Mouse (Mus musculus): ENCODE measurements around the gene Zfp942.
"Not testable (repeated sequence)": the region's sequence is repeated elsewhere in the genome, so short reads cannot be mapped to it uniquely, and the experiment has no call there.

Gene Zfp942

DNA sequence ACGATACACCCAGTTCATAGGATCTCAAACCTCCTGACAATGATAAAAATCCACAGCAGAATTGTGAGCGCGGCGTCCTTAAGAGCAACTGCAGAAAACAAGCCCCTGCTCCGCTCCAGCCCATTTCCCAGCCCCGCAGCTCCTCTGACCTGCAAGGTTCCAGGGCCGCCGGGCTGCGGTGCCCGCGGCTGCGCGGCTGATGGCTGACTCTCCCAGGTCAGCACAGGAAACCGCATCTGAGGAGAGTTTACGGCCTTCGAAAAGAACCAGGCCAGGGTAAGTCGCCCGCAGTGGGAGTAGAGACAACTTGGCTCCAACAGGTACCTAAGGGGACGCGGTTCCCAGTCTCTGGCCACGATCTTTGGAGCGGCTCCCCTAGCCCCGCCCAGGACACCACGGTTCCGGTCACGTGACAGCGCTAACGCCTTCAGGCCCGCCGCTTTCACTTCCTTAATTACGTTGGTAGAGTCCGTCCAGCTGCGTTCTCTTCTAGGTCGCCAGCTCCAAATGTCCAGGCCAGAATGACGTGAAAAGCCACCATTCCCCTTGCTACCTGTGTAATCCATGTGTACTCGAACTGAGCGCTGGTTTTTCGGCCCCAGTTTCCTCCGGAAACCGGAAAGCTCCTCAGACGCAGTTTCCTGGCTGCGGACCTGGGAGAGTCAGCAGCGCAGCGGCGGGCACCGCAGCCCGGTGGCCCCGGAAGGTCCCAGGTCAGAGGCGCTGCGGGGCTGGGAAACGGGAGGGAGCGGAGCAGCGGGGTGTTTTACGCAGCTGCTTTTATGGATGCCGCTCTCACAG lies at the start of gene Zfp942, which contains the start of gene Zfp943:
Gene Zfp942, minus strand, starts transcription at position 358 of the 801 bp plus-strand sequence.
Gene Zfp943, plus strand, starts transcription at position 446 of the 801 bp plus-strand sequence.
- in situ Hi-C loops (cut with MboI, MseI): loop anchor here (10.0 kb wide), 3 partner anchors 402 to 1592 kb away; partner anchors contain the start of genes Zfp758 (in 1 of the 2), Zfp944 (in 1 of the 2) and Zfp946 (in 1 of the 2)

DNA sequence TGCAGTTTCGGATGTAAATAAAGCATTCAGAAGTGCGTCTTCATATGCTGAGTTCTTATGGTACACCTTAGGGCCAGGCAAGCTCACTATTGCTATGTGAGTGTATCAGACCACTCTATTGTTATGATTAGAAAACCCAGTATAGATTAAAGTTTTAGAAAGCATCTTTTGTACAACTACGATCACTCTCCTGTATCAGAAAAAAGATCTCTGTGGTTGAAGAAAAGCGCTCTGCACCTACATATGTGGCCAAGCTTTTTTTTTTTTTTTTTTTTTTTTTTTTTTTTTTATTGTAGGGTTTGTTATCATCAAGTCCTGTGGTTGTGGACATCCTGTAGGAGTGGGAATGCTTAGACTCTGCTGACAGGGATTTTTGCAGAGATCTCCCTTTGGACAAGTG lies 1.0 kb upstream of the Zfp942 start:
- in situ Hi-C loops (cut with MboI, MseI): loop anchor here (10.0 kb wide), 3 partner anchors 401 to 1591 kb away; partner anchors contain the start of genes Zfp758 (in 1 of the 2), Zfp944 (in 1 of the 2) and Zfp946 (in 1 of the 2)

DNA sequence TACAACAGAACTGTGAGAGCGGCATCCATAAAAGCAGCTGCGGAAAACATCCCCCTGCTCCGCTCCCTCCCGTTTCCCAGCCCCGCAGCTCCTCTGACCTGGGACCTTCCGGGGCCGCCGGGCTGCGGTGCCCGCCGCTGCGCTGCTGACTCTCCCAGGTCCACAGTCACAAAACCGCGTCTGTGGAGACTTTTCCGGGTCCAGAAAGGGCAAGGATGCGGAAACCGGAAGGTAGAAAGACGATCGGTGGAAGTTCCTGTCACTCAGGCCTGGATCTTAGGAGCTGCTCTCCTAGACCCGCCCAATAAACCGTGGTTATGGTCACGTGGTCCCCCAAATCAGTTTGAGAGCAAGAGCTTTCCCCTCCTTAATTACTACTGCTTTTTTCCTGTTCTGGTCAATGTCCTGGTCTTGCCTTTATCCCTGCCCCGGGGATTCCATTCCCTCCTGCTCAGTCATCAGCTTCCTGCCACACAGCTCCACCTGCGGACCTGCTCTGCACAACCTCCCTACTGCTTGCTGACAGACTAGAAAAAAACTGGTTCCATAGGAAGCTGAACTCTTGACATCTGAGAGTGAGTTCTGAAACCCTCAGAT lies 52.7 kb downstream of the Zfp942 start, which contains the start of gene Zfp995:
Gene Zfp995, minus strand, starts transcription at position 471 of the 597 bp plus-strand sequence.
- in situ Hi-C loops (cut with MboI, MseI): not testable (repeated sequence)

DNA sequence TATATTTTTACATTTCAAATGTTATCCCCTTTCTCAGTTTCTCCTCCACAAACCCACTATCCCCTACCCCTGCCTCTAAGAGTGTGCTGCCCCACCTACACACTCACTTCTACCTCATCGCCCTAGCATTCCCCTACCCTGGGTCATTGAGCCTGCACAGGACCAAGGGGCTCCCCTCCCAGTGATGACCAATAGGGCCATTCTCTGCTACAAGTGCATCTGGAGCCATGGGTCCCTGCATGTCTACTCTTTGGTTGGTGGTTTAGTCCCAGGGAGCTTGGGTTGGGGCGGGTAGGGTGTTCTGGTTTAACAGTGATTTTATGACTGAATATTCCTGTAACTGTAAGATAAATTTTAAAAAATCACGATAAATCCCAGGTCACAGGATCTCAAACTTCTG lies 53.2 kb downstream of the Zfp942 start:
- in situ Hi-C loops (cut with MboI, MseI): no loop called here
